Mouse (Mus musculus) small intestine, adult 2 months (tissue): ENCODE data around the gene Xylt2. TPM values are rescaled to one million over a fixed set of nuclear protein-coding genes. Genes with fewer than 3 reads are reported as not detected.

Experiments
- H3K27ac ChIP-seq: fragments of 200-500 bp; 2 replicates; pipeline ENCODE4 v1.5.1; 2012; ENCODE audit warnings: low read depth, low read length, control low read depth, inconsistent platforms; ENCODE audit not compliant: insufficient read depth
- H3K27me3 ChIP-seq: fragments of 200-500 bp; 2 replicates; pipeline ENCODE4 v1.6.1; 2012; ENCODE audit warnings: mild to moderate bottlenecking, moderate library complexity, low read length, inconsistent platforms; ENCODE audit not compliant: control insufficient read depth, insufficient read depth
- H3K36me3 ChIP-seq: fragments of 200-500 bp; 2 replicates; pipeline ENCODE4 v1.6.1; 2012; ENCODE audit warnings: mild to moderate bottlenecking, low read length, control low read depth, inconsistent platforms; ENCODE audit not compliant: control insufficient read depth, insufficient read depth
- H3K4me1 ChIP-seq: fragments of 200-500 bp; 2 replicates; pipeline ENCODE4 v1.6.1; 2012; ENCODE audit warnings: low read length, inconsistent platforms, mixed read lengths; ENCODE audit not compliant: control insufficient read depth, insufficient read depth, insufficient read length
- H3K4me3 ChIP-seq: fragments of 200-500 bp; 2 replicates; pipeline ENCODE4 v1.5.1; 2012; ENCODE audit warnings: low read depth, mild to moderate bottlenecking, control low read depth, inconsistent platforms, low read length, moderate library complexity
- CTCF ChIP-seq: fragments of 200-500 bp; IDR thresholded peaks from 2 replicates; pipeline ENCODE4 v1.5.1; 2012; ENCODE audit warnings: low read depth, mild to moderate bottlenecking, control low read depth, inconsistent platforms, low read length, moderate library complexity, mixed read lengths; ENCODE audit not compliant: insufficient replicate concordance, insufficient read length; ENCODE audit errors: extremely low read depth
- POLR2A ChIP-seq: fragments of 200-500 bp; IDR thresholded peaks from 2 replicates; pipeline ENCODE4 v1.6.1; 2012; ENCODE audit warnings: low read depth, mild to moderate bottlenecking, control low read depth, inconsistent platforms, low read length, moderate library complexity
- WGBS: fragments of 180-500 bp; shearing (Covaris S2); methylation state at CpG from one replicate; pipeline ENCODE4 v1.1.7; 2018; 5-methylcytosine and 5-hydroxymethylcytosine counted together
- polyA plus RNA-seq: library from polyadenylated mRNA; depleted of rRNA; stranded (reverse); fragments of >200 nt; gene quantifications from 2 replicates; pipeline ENCODE4 v1.2.3, GENCODE M21; 2012; rRNA removed

Xylt2 gene
- polyA plus RNA-seq, 1 experiment: 27.0 TPM

DNA sequence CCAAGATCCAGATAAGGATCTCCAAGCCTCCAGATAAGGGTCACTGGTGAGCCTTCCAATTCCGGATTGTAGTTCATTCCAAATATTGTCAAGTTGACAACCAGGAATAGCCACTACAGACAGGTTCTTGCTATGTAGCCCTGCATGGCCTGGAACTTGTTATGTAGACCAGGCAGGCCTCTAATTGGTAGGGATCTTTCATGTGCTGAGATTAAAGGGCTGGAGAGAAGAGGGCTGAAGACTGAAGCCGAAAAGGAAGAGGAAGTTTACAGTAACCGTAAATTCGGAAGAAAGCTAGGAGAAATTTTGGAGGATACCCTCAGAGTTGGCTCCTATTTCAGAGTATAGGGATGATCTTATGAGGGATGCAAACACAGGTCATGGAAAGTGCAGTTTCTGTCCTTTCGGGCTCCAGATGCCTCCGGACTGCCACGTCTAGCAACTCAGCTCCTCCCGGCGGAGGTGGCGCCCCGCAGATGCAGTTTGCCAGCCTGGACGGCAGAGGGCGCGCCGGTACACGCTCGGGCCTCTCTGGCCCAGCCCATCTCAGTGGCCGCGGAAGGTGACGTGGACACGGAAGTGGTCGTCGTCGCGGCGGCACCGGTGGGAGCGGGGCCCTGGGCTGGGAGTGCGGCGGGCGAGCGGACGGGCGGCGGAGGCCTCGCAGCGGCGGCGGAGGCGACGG is 48.0 kb downstream of the Xylt2 start, which contains the start of gene Lrrc59:
Gene Lrrc59 (plus strand): TSS at position 569 of the 685 bp plus-strand sequence.
- H3K4me1 ChIP-seq: peaks cover 23% of the 10 kb centered on the region
- no peaks in the 10 kb centered on the region for H3K27me3 ChIP-seq
- WGBS: 3% methylated on average over 41 of the region's 41 CpGs
- peaks cover 24% of the 10 kb centered on the region for H3K36me3 ChIP-seq
- TF ChIP-seq CTCF (peak; percentile 85), POLR2A (peak; percentile 66)
- peak within 1 kb of the TSS; percentile 90 for H3K27ac ChIP-seq
- H3K4me3 ChIP-seq: peak within 1 kb of the TSS; percentile 92

DNA sequence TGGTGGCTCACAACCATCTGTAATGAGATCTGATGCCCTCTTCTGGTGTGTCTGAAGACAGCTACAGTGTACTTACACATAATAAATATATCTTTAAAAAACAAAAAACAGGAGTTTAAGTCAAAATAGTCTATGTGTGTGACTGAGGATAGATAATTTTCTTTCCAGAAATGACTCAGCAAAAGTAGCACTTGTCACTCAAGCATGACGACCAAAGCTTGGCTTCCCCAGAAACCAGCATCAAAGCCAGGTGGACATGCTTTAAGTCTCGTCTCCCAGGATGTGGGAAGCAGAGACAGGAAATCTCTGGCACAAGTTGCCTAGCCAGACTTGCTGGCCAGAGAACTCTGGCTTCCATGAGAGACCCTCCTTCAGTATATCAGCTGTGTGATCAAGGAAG is 55.2 kb downstream of the Xylt2 start:
- Histone ChIP-seq H3K36me3 (no peaks in the 10 kb centered on the region), H3K4me1 (peaks cover 3% of the 10 kb centered on the region), H3K4me3 (no peak overlapping the region), H3K27ac (no peak overlapping the region), H3K27me3 (no peaks in the 10 kb centered on the region)
- TF ChIP-seq CTCF (no peak), POLR2A (no peak)
- 70% methylated on average over 2 of the region's 2 CpGs for WGBS

DNA sequence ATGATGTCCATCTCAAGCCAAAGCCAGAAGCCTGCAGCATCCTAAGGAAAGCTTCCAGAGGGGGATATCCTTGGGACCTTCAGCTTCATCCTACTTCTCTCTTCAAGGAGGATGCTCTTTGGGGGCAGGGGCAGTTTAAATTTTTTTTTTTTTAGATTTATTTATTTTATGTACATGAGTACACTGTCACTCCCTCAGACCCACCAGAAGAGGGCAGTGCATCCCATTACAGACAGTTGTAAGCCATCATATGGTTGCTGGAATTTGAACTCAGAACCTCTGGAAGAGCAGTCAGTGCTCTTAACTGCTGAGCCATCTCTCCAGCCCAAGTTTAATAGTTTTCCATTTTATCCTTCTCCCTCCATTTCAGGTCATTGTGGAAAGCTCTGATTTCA is 55.9 kb downstream of the Xylt2 start:
- 0 out of 2 replicates have a peak overlapping the region, but pooled peaks have one; percentile 20 for H3K27ac ChIP-seq
- peaks cover 3% of the 10 kb centered on the region for H3K4me1 ChIP-seq
- TF ChIP-seq CTCF (no peak), POLR2A (no peak)
- no peaks in the 10 kb centered on the region for H3K27me3 ChIP-seq
- no peak overlapping the region for H3K4me3 ChIP-seq
- H3K36me3 ChIP-seq: no peaks in the 10 kb centered on the region

- Histone ChIP-seq H3K27me3 (no peaks in the 10 kb centered on the region), H3K36me3 (no peaks in the 10 kb centered on the region), H3K4me3 (no peak overlapping the region), H3K27ac (peak overlapping the region; percentile 20; the same call in 1 of the 2 replicates), H3K4me1 (peaks cover 3% of the 10 kb centered on the region)
- TF ChIP-seq CTCF (no peak), POLR2A (no peak)
- 53% methylated on average over 6 of the region's 6 CpGs for WGBS
Measured at GRCm38 (mm10) chr11:94620766-94621457, 56.4 kb downstream of the Xylt2 start.

- H3K4me3 ChIP-seq: no peak overlapping the region
- no peaks in the 10 kb centered on the region for H3K36me3 ChIP-seq
- H3K27ac ChIP-seq: no peak overlapping the region
- WGBS: 93% methylated on average over 2 of the region's 2 CpGs
- TF ChIP-seq CTCF: no peak
- no peak for TF ChIP-seq POLR2A
- no peaks in the 10 kb centered on the region for H3K27me3 ChIP-seq
- H3K4me1 ChIP-seq: peaks cover 8% of the 10 kb centered on the region
Measured at GRCm38 (mm10) chr11:94617646-94618045, 59.7 kb downstream of the Xylt2 start.

DNA sequence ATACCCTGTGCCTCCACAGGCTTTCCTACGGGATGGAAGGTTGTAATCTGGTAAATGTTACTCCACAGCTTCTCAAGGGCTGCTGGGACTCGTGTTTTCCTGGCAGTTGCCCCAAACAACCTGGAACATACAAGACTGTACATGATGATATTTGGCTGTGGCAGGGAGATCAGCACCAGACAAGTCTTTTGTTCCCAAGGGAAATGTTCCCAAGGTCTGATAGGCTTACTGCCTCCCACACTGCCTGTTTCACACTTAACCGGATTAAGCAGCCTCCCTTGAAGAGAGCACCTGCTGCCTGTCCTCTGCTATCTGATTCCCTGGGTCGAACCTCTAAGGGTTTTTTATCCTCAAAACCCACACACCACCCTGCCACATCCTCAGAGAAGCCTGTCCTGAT is 61.8 kb downstream of the Xylt2 start:
- TF ChIP-seq CTCF: no peak
- TF ChIP-seq POLR2A: no peak
- Histone ChIP-seq H3K4me3 (no peak overlapping the region), H3K36me3 (no peaks in the 10 kb centered on the region), H3K4me1 (peaks cover 5% of the 10 kb centered on the region), H3K27me3 (no peaks in the 10 kb centered on the region), H3K27ac (no peak overlapping the region)
- WGBS: 56% methylated on average over 4 of the region's 4 CpGs

GRCm38 (mm10) chr11:94614603-94615002 is 62.7 kb downstream of the Xylt2 start:
- WGBS: 28% methylated on average over 4 of the region's 4 CpGs
- H3K4me1 ChIP-seq: peaks cover 5% of the 10 kb centered on the region

More at GRCm38 (mm10) chr11:94614603-94615002, 62.7 kb downstream of the Xylt2 start:
- Histone ChIP-seq H3K27ac (0 out of 2 replicates have a peak overlapping the region, but pooled peaks have one; percentile 18), H3K36me3 (no peaks in the 10 kb centered on the region), H3K4me3 (no peak overlapping the region), H3K27me3 (no peaks in the 10 kb centered on the region)
- TF ChIP-seq POLR2A: no peak
- no peak for TF ChIP-seq CTCF

Other genes with a start within 250 kb of the Xylt2 start
- gene Cacna1g, start 203.3 kb downstream of the Xylt2 start, polyA plus RNA-seq: 6.9 and 10.7 TPM in 2 replicates
- gene Spata20, start 191.3 kb downstream of the Xylt2 start, polyA plus RNA-seq: 0.09 TPM in 1 of 2 replicates, not detected in the other
- gene Epn3, start 177.5 kb downstream of the Xylt2 start, polyA plus RNA-seq: 2.6 and 9.9 TPM in 2 replicates
- gene Mycbpap, start 155.8 kb downstream of the Xylt2 start, polyA plus RNA-seq: 1.1 and 1.4 TPM in 2 replicates
- 3.7 and 8.4 TPM in 2 replicates for gene Rsad1, start 128.3 kb downstream of the Xylt2 start, polyA plus RNA-seq
- gene Chad, start 112.5 kb downstream of the Xylt2 start, polyA plus RNA-seq: 0.91 and 13.9 TPM in 2 replicates
- 21.1 and 50.5 TPM in 2 replicates for gene Acsf2, start 75.6 kb downstream of the Xylt2 start, polyA plus RNA-seq
- 88.1 and 169 TPM in 2 replicates for gene Lrrc59, start 47.7 kb downstream of the Xylt2 start, polyA plus RNA-seq
- gene Mrpl27, start 23.7 kb downstream of the Xylt2 start, polyA plus RNA-seq: 25.8 and 45.7 TPM in 2 replicates
- 0.85 and 2.8 TPM in 2 replicates for gene Eme1, start 23.6 kb downstream of the Xylt2 start, polyA plus RNA-seq
- gene Gm11541, start 27.0 kb upstream of the Xylt2 start, polyA plus RNA-seq: not detected in 2 replicates
- 0.13 TPM in 1 of 2 replicates, not detected in the other for gene Cdc34b, start 64.3 kb upstream of the Xylt2 start, polyA plus RNA-seq
- gene Tmem92, start 105.2 kb upstream of the Xylt2 start, polyA plus RNA-seq: 0.10 TPM in 1 of 2 replicates, not detected in the other